Mouse (Mus musculus) Patski (cell line): ENCODE data around the gene Ttll10. TPM values are rescaled to one million over a fixed set of nuclear protein-coding genes. Genes with fewer than 3 reads are reported as not detected.
A peak's percentile ranks its signal among the peaks of the same experiment; 100 is the strongest.

Source experiments
- ATAC-seq: fragments of 100-300 bp; one replicate; pipeline ENCODE4 v1.8.0; 2021
- CTCF ChIA-PET: fragments of 350-600 bp; sonication (Branson Sonifier 250); formaldehyde crosslinking; loops from one replicate; lab custom pipeline; 2022; ENCODE audit warnings: inconsistent platforms; lab: Charles Lee
- POLR2A ChIA-PET: fragments of 350-600 bp; sonication (Branson Sonifier 250); formaldehyde crosslinking; loops from one replicate; lab custom pipeline; 2022; ENCODE audit warnings: antibody characterized with exemption, inconsistent platforms; lab: Charles Lee
- DNase-seq: peaks from one replicate; pipeline ENCODE4 v3.0.0-alpha.2; 2011; ENCODE audit warnings: low read depth, low spot score
- H3K27me3 ChIP-seq: fragments of 371-371 bp; one replicate; pipeline ENCODE4 v1.5.1; 2021
- CTCF ChIP-seq: fragments of 100-300 bp; IDR thresholded peaks from one replicate; pipeline ENCODE4 v1.5.1; 2021
- in situ Hi-C: fragments of 300-500 bp; cut with MboI; formaldehyde crosslinking; loops from 3 replicates; pipeline ENCODE4 v1.11.1; 2018; ENCODE audit warnings: low pct_unique_long_range_greater_than_20kb, mixed read lengths
- polyA plus RNA-seq: library from polyadenylated mRNA; unstranded; gene quantifications from one replicate; pipeline ENCODE4 v1.2.3, GENCODE M21; 2021

Ttll10 gene
- polyA plus RNA-seq, 1 experiment from 2014 or later = 3.7 TPM

DNA sequence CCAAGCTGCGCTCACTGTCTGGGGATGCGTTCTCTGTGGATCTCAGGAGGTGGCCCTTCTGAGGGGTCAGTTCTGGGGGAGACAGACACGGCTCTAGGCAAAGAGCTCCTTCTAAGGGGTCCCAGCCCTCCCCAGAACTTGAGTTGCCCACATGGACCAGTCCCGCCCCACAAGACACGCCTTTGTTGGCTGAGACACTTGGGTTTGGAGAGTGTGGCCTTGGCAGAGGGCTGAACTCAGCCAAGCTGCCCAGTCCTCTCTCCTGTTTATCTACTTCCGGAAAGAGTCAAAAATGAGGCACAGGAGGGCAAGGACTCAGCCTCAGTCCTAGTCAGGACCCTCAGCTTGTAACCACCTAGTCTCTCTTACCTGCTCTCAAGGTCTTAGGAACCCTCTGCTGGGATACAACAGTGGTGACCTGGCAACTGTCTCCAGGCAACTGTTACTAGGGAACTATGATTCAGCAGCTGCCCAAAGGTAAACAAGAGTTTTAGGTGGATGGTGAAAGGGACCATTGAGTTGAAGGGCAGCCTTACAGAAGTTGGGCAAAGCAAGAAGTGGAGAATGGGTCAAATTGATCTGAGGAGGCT, 8.7 kb downstream of the Ttll10 start:
- no peak for TF ChIP-seq CTCF
- ChIA-PET POLR2A (interaction anchor here (0.6 kb wide), 1 partner anchor 60 kb away, joined by 5 read pairs; no protein-coding TSS in a partner anchor), CTCF (no interaction called here)
- in situ Hi-C loops = no loop called here
- DNase-seq (no peak), ATAC-seq (no peak)
- no peaks in the 10 kb centered on the region for H3K27me3 ChIP-seq

DNA sequence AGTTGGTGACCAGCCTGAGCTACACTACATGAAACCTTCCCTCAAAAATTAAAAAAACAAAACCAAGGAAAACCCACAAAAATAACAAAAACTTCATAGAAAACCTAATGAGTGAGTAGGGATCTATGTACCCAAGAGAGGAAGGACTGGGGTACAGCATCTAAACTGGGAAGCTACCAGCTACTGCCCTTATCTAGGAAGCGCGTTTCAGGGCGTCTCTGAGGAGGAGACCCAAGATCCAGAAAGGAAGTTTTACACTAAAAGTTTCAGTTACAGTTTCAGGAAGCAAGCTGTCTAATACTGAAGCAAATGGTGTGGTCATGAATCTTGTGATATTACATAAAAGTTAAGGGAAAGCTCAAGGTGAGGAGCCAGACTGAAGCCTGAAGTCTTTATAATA, 9.4 kb downstream of the Ttll10 start:
- CTCF ChIA-PET = interaction anchor here (1.0 to 1.3 kb wide), 2 partner anchors 8 to 17 kb away, joined by 3 to 4 read pairs; no protein-coding TSS in a partner anchor
- DNase-seq = no peak
- TF ChIP-seq CTCF = no peak
- POLR2A ChIA-PET = no interaction called here
- no peak for ATAC-seq
- H3K27me3 ChIP-seq = no peaks in the 10 kb centered on the region
- in situ Hi-C loops = no loop called here

DNA sequence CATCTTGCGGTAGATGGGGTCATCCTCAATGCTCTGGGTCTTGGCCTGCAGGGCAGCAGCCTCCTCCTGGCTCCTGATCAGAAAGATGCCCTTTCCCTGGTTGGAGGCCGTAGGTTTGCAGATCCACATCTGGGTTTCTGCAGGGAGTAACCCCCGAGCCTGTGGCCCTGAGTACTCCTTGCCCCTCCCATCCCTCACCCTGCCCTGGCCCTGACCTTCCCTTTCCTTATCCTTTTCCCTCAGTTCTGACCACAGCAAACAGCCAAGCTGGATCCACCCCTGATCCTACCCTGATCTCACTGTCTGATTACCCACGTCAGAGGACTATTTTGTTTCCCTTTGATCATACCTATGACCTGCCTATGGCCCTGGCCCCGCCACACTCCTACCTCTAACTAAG, 14.5 kb downstream of the Ttll10 start:
- in situ Hi-C loops = no loop called here
- POLR2A ChIA-PET = no interaction called here
- no peak for ATAC-seq

DNA sequence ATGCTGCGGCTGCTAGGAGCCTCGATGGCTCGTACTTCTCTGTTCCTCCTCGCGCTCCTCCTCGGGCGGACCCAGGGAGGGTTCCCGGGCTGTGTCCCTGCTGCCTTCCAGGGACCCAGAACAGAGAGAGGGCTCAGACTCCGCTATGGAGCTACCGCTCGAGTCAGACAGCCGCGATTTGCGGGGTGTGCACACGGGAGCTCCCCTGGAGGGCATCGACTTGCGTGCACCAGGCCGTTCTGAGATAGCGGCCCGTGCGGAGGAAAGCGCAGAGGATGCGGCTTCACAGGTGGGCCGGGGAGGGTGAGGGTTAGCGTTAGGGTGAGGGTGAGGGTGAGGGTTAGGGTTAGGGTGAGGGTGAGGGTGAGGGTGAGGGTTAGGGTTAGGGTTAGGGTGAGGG, 24.3 kb downstream of the Ttll10 start:
- ChIA-PET POLR2A (no interaction called here), CTCF (no interaction called here)
- DNase-seq (no peak), ATAC-seq (no peak)
- TF ChIP-seq CTCF = no peak
- no peaks in the 10 kb centered on the region for H3K27me3 ChIP-seq
- in situ Hi-C loops = no loop called here

More for the DNA sequence above, 14.5 kb downstream of the Ttll10 start:
- CTCF ChIA-PET = no interaction called here
- no peaks in the 10 kb centered on the region for H3K27me3 ChIP-seq
- TF ChIP-seq CTCF = no peak
- no peak for DNase-seq

DNA sequence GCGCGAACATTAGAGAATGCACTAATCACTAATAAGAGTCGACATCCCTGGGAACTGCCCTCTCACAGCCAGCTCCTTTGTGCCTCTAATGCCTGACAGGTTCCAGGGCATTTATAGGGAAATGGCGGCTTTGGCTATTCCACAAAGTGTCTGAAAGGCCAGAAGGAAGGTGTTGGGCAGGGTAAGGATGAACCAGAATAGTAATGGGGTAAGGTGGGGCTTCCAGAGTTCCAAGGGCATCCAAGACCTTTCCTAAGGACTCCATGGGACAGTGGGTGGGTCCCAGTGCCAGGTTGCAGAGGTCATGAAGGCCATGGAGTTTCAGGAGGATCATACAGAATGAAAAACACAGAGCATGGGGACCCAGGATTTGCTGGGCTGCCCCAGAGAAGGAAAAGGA, 24.9 kb downstream of the Ttll10 start:
- in situ Hi-C loops = no loop called here
- POLR2A ChIA-PET = no interaction called here
- CTCF ChIA-PET = no interaction called here
- ATAC-seq (no peak), DNase-seq (no peak)
- TF ChIP-seq CTCF = no peak
- H3K27me3 ChIP-seq = no peaks in the 10 kb centered on the region

DNA sequence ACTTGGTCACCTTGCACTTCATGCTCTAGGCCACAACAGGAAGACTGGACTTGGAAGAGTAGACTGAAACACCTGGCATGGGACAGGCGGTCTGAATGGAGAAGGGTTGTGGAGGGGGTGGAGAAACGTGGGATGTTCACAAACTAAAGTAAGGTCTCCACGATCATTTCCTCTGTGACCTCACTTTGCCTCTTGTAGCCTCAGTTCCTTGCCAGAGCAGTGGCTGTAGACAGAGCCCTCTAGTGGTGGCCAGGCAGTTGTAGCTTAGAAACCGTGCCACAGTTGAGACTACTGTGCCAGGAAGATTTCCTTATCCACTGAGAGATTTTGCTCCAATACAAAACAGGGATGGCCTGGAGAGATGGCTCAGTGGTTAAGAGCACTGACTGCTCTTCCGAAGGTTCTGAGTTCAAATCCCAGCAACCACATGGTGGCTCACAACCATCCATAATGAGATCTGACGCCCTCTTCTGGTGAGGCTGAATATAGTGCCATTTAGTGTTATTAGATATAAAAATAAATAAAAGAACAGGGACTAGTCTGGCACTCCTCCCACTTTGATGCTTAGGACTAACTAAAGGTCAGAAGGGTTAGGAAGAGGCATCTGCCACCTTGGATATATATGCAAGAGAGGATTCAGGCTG, 25.6 kb downstream of the Ttll10 start:
- H3K27me3 ChIP-seq = no peaks in the 10 kb centered on the region
- peak; percentile 68 for TF ChIP-seq CTCF
- in situ Hi-C loops = no loop called here
- DNase-seq = no peak
- POLR2A ChIA-PET = no interaction called here
- CTCF ChIA-PET = interaction anchor here (1.3 kb wide), 1 partner anchor 39 kb away, joined by 3 read pairs; no protein-coding TSS in a partner anchor
- no peak for ATAC-seq

DNA sequence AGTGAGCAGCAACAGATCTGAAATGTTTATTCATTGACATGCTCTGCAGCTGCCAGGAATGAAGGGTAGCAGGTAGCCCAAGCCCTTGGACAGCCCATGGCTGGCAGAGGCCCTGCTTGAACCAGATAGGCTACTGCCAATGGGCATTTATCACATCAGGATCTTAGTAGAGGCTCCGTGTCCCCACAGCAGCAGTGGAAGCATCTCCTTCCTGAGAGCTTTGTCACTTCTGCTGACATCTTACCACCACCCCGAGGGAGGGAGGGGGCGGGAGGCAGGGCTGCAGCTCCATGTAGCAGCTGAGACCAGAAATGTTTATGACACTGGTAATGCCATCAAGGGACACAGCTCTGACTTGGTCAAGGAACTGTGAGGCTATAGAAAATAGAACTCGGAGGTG, 26.4 kb downstream of the Ttll10 start:
- ATAC-seq = no peak
- ChIA-PET CTCF (interaction anchor here (1.0 to 1.5 kb wide), 4 partner anchors 11 to 94 kb away, joined by 3 to 5 read pairs (median 4); no protein-coding TSS in a partner anchor), POLR2A (no interaction called here)
- no peak for TF ChIP-seq CTCF
- in situ Hi-C loops = no loop called here
- no peaks in the 10 kb centered on the region for H3K27me3 ChIP-seq
- no peak for DNase-seq

DNA sequence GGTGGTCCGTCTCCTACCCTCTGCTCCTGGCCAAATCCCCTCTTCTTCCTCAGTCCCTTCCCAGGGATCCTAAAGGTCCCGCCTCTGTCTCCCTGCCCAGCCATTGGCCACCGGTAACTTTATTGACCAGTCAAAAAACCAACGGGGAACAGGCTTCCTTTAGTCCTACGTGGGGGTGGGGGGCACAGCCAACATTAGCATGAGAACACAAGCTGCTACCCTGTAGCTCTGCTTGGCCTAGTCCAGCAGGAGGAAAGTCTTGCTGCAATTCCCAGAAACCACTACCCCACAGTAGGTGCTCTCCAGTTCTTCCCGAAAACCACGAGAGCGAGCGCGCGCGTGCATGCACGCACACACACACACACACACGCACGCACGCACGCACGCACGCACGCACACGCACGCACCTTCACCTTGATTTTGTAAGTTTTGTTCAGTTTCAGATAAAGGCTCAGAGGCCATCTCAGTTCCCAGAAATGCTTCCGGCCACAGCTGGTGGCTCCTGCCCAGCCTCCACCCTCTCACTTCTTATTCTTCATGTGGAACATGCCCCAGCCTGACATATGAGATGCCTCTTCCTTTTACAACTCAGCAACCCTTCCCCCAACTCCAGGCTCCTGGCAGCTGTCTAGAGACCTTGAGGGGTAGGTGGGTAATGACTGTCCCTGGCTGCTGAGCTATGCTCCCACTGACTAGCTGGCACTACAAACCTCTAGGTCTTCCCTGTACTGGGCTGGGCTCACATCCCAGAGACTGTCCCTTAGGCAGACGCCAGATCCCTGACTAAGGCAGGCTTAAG, 27.4 kb downstream of the Ttll10 start:
- ChIA-PET POLR2A (interaction anchor here (1.1 kb wide), 1 partner anchor 100 kb away, joined by 3 read pairs; no protein-coding TSS in a partner anchor), CTCF (interaction anchor here (1.0 to 1.5 kb wide), 4 partner anchors 10 to 95 kb away, joined by 3 to 5 read pairs (median 4); no protein-coding TSS in a partner anchor)
- no peaks in the 10 kb centered on the region for H3K27me3 ChIP-seq
- in situ Hi-C loops = no loop called here
- peak; percentile 30 for DNase-seq
- no peak for TF ChIP-seq CTCF
- peak; percentile 73 for ATAC-seq

DNA sequence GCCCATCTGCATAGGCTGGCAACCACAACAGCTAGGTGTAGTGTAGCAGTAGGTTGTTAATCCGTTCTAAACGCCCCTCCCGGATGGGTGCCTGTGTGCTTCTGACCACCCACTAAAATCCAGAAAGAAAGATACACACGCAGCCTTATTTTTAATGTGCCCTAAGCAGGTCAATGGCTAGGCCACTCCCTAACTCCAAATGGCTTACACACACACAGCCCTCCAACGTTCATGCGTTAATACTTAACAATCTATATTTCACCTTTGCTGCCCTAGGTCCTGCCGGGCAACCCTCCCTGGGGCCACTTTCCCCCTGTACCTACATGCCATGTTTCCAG, 28.0 kb downstream of the Ttll10 start:
- ChIA-PET POLR2A (interaction anchor here (1.1 kb wide), 1 partner anchor 101 kb away, joined by 3 read pairs; no protein-coding TSS in a partner anchor), CTCF (no interaction called here)
- TF ChIP-seq CTCF = no peak
- no peak for DNase-seq
- no peaks in the 10 kb centered on the region for H3K27me3 ChIP-seq
- in situ Hi-C loops = no loop called here
- no peak for ATAC-seq

DNA sequence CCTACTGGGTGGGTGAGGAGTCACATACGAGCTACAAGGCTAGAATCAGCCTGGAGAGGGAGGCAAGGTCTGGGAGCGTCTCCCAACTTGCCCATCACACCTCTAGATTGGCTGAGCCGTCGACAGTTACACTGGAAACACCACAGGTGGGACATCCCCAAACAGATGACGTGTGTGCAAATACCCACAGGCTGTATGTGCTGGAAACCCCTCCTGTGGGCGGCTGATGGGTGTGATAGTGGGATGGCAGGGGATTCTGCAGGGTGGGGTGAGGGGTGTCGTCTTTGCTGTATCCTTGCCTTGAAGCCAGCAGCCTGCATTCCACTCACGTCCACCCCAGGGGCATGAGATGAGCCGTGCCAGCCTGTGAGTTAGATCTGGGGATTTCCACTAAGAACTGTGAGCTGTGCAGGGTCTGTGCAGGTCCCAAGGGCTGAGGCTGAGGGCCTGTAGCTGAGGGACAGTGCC, 28.5 kb downstream of the Ttll10 start:
- in situ Hi-C loops = no loop called here
- CTCF ChIA-PET = no interaction called here
- ATAC-seq (no peak), DNase-seq (no peak)
- POLR2A ChIA-PET = interaction anchor here (1.1 kb wide), 1 partner anchor 101 kb away, joined by 3 read pairs; no protein-coding TSS in a partner anchor
- no peak for TF ChIP-seq CTCF
- no peaks in the 10 kb centered on the region for H3K27me3 ChIP-seq
